Mouse (Mus musculus): ENCODE measurements around the gene Rnaseh2b. TPM values are rescaled to one million over a fixed set of nuclear protein-coding genes. Genes with fewer than 3 reads are reported as not detected.

Rnaseh2b gene
- polyA plus RNA-seq, 1 experiment from 2014 or later: 69.1 TPM

- ATAC-seq (ENCODE audit: insufficient number of reproducible peaks, low FRiP score): no peak
- H3K27ac ChIP-seq (ENCODE audit: poor library complexity, severe bottlenecking): peak overlapping the region; percentile 84
- H3K4me2 ChIP-seq: 0 out of 2 replicates have a peak overlapping the region, but pooled peaks have one; percentile 9
- 35% methylated on average over 10 of the region's 10 CpGs for WGBS
- H3K36me3 ChIP-seq: no peaks in the 10 kb centered on the region
- no peaks in the 10 kb centered on the region for H3K9me3 ChIP-seq (replicated peaks)
- no peak overlapping the region for H3K9ac ChIP-seq
- H3K27me3 ChIP-seq (replicated peaks): no peaks in the 10 kb centered on the region
- peaks cover 27% of the 10 kb centered on the region for H3K4me1 ChIP-seq (replicated peaks)
- H3K4me3 ChIP-seq: no peak overlapping the region
These were observed 33.3 kb upstream of the Rnaseh2b start for GRCm38 (mm10) chr14:62258978-62259536.

- no peak overlapping the region for H3K27ac ChIP-seq (ENCODE audit: poor library complexity, severe bottlenecking)
- 82% methylated on average over 12 of the region's 12 CpGs for WGBS
- no peaks in the 10 kb centered on the region for H3K9me3 ChIP-seq (replicated peaks)
- no peaks in the 10 kb centered on the region for H3K4me1 ChIP-seq (replicated peaks)
- no peaks in the 10 kb centered on the region for H3K27me3 ChIP-seq (replicated peaks)
- no peak overlapping the region for H3K4me2 ChIP-seq
- no peak overlapping the region for H3K4me3 ChIP-seq
- H3K36me3 ChIP-seq: no peaks in the 10 kb centered on the region
- H3K9ac ChIP-seq: no peak overlapping the region
- ATAC-seq (ENCODE audit: insufficient number of reproducible peaks, low FRiP score): no peak
These were observed 21.5 kb upstream of the Rnaseh2b start for GRCm38 (mm10) chr14:62270698-62271396.

DNA sequence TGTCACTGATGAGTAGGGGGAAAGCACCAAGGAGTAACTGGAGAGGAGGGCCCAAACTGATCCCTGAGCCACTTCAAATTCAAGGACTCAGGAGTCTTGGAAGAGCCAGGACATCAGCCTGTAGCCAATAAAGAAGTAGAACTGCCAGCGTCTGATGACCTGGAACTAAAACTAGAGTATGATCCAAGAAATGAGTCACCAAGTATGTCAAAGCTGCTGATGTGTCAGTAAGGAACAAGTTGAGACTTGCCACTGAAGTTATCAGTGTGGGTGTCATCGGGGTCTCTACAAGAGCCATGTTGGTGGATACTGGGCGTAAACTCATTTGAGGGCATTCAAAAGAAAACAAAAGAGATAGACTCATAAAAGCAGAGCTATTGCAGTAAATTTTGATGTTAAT is 18.8 kb upstream of the Rnaseh2b start:
- no peaks in the 10 kb centered on the region for H3K27me3 ChIP-seq (replicated peaks)
- H3K9ac ChIP-seq: no peak overlapping the region
- no peak overlapping the region for H3K4me3 ChIP-seq
- WGBS: 74% methylated on average over 3 of the region's 3 CpGs
- H3K4me2 ChIP-seq: no peak overlapping the region
- H3K36me3 ChIP-seq: no peaks in the 10 kb centered on the region
- H3K27ac ChIP-seq (ENCODE audit: poor library complexity, severe bottlenecking): no peak overlapping the region
- no peaks in the 10 kb centered on the region for H3K4me1 ChIP-seq (replicated peaks)
- ATAC-seq (ENCODE audit: insufficient number of reproducible peaks, low FRiP score): no peak
- no peaks in the 10 kb centered on the region for H3K9me3 ChIP-seq (replicated peaks)

- H3K4me2 ChIP-seq: no peak overlapping the region
- H3K4me1 ChIP-seq (replicated peaks): peaks cover 4% of the 10 kb centered on the region
- WGBS: 51% methylated on average over 2 of the region's 2 CpGs
- H3K9me3 ChIP-seq (replicated peaks): no peaks in the 10 kb centered on the region
- H3K4me3 ChIP-seq: no peak overlapping the region
- no peaks in the 10 kb centered on the region for H3K36me3 ChIP-seq
- no peak for ATAC-seq (ENCODE audit: insufficient number of reproducible peaks, low FRiP score)
- no peak overlapping the region for H3K27ac ChIP-seq (ENCODE audit: poor library complexity, severe bottlenecking)
- H3K9ac ChIP-seq: no peak overlapping the region
- H3K27me3 ChIP-seq (replicated peaks): no peaks in the 10 kb centered on the region
These were observed 9.4 kb upstream of the Rnaseh2b start for GRCm38 (mm10) chr14:62282974-62283373.

DNA sequence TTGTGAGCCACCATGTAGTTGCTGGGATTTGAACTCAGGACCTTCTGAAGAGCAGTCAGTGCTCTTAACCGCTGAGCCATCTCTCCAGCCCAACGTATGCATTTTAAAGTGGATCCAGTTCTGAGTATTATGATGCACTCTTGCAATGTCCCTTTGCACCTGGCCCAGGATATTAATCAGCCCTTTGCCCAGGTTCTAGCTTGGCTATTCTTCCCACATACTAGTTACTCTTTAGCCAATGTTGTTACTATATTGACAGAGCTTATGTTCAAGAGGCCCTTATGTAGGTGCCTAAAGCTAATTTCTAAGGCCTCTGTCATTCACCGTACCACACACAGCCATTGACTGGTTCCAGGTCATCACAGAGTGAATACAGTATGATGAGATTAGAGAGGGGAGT is 3.7 kb upstream of the Rnaseh2b start:
- no peak for ATAC-seq (ENCODE audit: insufficient number of reproducible peaks, low FRiP score)
- peaks cover 5% of the 10 kb centered on the region; the same call in 1 of the 2 replicates for H3K27me3 ChIP-seq (replicated peaks)
- peaks cover 11% of the 10 kb centered on the region for H3K4me1 ChIP-seq (replicated peaks)
- no peak overlapping the region for H3K4me2 ChIP-seq
- no peaks in the 10 kb centered on the region for H3K36me3 ChIP-seq
- H3K4me3 ChIP-seq: no peak overlapping the region
- no peak overlapping the region for H3K27ac ChIP-seq (ENCODE audit: poor library complexity, severe bottlenecking)
- no peaks in the 10 kb centered on the region; the same call in 1 of the 2 replicates for H3K9me3 ChIP-seq (replicated peaks)
- H3K9ac ChIP-seq: no peak overlapping the region
- WGBS: 88% methylated on average over 3 of the region's 3 CpGs

GRCm38 (mm10) chr14:62291406-62291987 is 892 bp upstream of the Rnaseh2b start:
- Histone ChIP-seq H3K4me1 (replicated peaks) (peaks cover 11% of the 10 kb centered on the region), H3K27ac (ENCODE audit: poor library complexity, severe bottlenecking) (no peak overlapping the region), H3K9me3 (replicated peaks) (no peaks in the 10 kb centered on the region; the same call in 1 of the 2 replicates), H3K9ac (no peak overlapping the region), H3K27me3 (replicated peaks) (peaks cover 5% of the 10 kb centered on the region; the same call in 1 of the 2 replicates), H3K36me3 (no peaks in the 10 kb centered on the region), H3K4me3 (no peak overlapping the region), H3K4me2 (no peak overlapping the region)
- no peak for ATAC-seq (ENCODE audit: insufficient number of reproducible peaks, low FRiP score)
- 94% methylated on average over 1 of the region's 1 CpGs for WGBS

DNA sequence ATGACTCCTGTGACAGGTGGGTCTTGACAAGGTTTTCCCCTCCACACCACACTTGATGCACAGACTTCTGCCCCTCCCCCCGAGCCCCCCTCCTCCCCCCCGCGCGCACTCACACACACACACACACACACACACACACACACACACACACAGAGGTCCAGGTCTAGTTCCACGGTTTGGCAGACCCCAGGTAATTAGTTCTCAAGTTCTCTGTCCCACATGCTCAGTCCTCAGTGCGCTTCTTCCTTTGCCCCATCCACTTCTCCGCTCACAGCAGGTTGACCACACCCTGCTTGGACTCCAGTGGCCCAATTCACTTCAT is 262 bp upstream of the Rnaseh2b start:
- H3K4me2 ChIP-seq: peak overlapping the region; percentile 100
- H3K36me3 ChIP-seq: no peaks in the 10 kb centered on the region
- H3K9ac ChIP-seq: peak overlapping the region; percentile 79
- no peak overlapping the region for H3K27ac ChIP-seq (ENCODE audit: poor library complexity, severe bottlenecking)
- peak overlapping the region; percentile 60 for H3K4me3 ChIP-seq
- no peak for ATAC-seq (ENCODE audit: insufficient number of reproducible peaks, low FRiP score)
- H3K27me3 ChIP-seq (replicated peaks): peaks cover 5% of the 10 kb centered on the region; the same call in 1 of the 2 replicates
- H3K9me3 ChIP-seq (replicated peaks): no peaks in the 10 kb centered on the region; the same call in 1 of the 2 replicates
- H3K4me1 ChIP-seq (replicated peaks): peaks cover 11% of the 10 kb centered on the region
- 55% methylated on average over 5 of the region's 7 CpGs for WGBS

- WGBS: 74% methylated on average over 1 of the region's 1 CpGs
- ATAC-seq (ENCODE audit: insufficient number of reproducible peaks, low FRiP score): no peak
These were observed 6.4 kb downstream of the Rnaseh2b start for GRCm38 (mm10) chr14:62298808-62299207.

GRCm38 (mm10) chr14:62300031-62300430 is 7.6 kb downstream of the Rnaseh2b start:
- Histone ChIP-seq H3K27ac (ENCODE audit: poor library complexity, severe bottlenecking) (no peak overlapping the region), H3K4me3 (no peak overlapping the region), H3K9me3 (replicated peaks) (no peaks in the 10 kb centered on the region), H3K36me3 (no peaks in the 10 kb centered on the region), H3K4me1 (replicated peaks) (peaks cover 17% of the 10 kb centered on the region), H3K4me2 (no peak overlapping the region), H3K9ac (no peak overlapping the region), H3K27me3 (replicated peaks) (no peaks in the 10 kb centered on the region)
- WGBS: 79% methylated on average over 3 of the region's 3 CpGs
- no peak for ATAC-seq (ENCODE audit: insufficient number of reproducible peaks, low FRiP score)

More at GRCm38 (mm10) chr14:62298808-62299207, 6.4 kb downstream of the Rnaseh2b start:
- no peaks in the 10 kb centered on the region for H3K9me3 ChIP-seq (replicated peaks)
- H3K9ac ChIP-seq: no peak overlapping the region
- no peak overlapping the region for H3K4me3 ChIP-seq
- H3K4me1 ChIP-seq (replicated peaks): peaks cover 17% of the 10 kb centered on the region
- no peaks in the 10 kb centered on the region; the same call in 1 of the 2 replicates for H3K27me3 ChIP-seq (replicated peaks)
- H3K36me3 ChIP-seq: no peaks in the 10 kb centered on the region
- no peak overlapping the region for H3K27ac ChIP-seq (ENCODE audit: poor library complexity, severe bottlenecking)
- no peak overlapping the region for H3K4me2 ChIP-seq

GRCm38 (mm10) chr14:62307555-62307954 is 15.2 kb downstream of the Rnaseh2b start:
- H3K4me3 ChIP-seq: no peak overlapping the region
- H3K36me3 ChIP-seq: no peaks in the 10 kb centered on the region
- 82% methylated on average over 1 of the region's 1 CpGs for WGBS

DNA sequence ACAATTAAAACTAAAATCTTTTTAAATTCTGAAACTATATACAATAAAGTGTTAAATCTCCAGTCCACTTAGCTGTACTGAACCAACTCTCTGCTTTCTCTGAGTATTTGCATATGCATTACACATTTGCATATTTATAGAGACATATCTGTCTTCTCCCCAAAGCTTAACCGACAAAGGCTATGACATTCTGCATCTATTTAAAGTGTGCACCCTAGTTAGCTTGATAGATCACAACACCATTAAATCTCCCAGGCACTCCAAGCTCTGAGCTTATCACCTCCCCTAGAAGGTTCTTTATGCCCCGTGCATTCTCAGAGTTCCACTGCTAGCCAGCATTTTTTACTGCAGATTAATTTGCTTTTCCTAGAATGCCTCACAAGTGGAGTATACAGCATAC is 16.6 kb downstream of the Rnaseh2b start:
- Histone ChIP-seq H3K4me2 (no peak overlapping the region), H3K27me3 (replicated peaks) (no peaks in the 10 kb centered on the region), H3K36me3 (no peaks in the 10 kb centered on the region), H3K9ac (no peak overlapping the region), H3K9me3 (replicated peaks) (no peaks in the 10 kb centered on the region), H3K4me1 (replicated peaks) (peaks cover 22% of the 10 kb centered on the region), H3K27ac (ENCODE audit: poor library complexity, severe bottlenecking) (peak overlapping the region; percentile 65), H3K4me3 (no peak overlapping the region)
- no peak for ATAC-seq (ENCODE audit: insufficient number of reproducible peaks, low FRiP score)
- WGBS: 20% methylated on average over 2 of the region's 2 CpGs

More at GRCm38 (mm10) chr14:62307555-62307954, 15.2 kb downstream of the Rnaseh2b start:
- H3K4me2 ChIP-seq: no peak overlapping the region
- ATAC-seq (ENCODE audit: insufficient number of reproducible peaks, low FRiP score): no peak
- H3K4me1 ChIP-seq (replicated peaks): peaks cover 22% of the 10 kb centered on the region
- H3K27me3 ChIP-seq (replicated peaks): no peaks in the 10 kb centered on the region
- H3K9me3 ChIP-seq (replicated peaks): no peaks in the 10 kb centered on the region
- no peak overlapping the region for H3K27ac ChIP-seq (ENCODE audit: poor library complexity, severe bottlenecking)
- no peak overlapping the region for H3K9ac ChIP-seq

Measured in heart, embryonic 12.5 days (tissue).